Mouse (Mus musculus) left cerebral cortex, adult 11 months (tissue): ENCODE data around the gene Gm21778.
"Not testable (repeated sequence)": the region's sequence is repeated elsewhere in the genome, so short reads cannot be mapped to it uniquely, and the experiment has no call there.

Experiments
- DNase-seq: peaks from one replicate; pipeline ENCODE4 v3.0.0; 2022; ENCODE audit warnings: low spot score

Gm21778 gene

GRCm38 (mm10) chrY:5942160-5942559 lies at the start of gene Gm21778:
Gene Gm21778, plus strand, starts transcription at chrY:5942460.
- DNase-seq: not testable (repeated sequence)
